Mouse (Mus musculus) neural tube, embryonic 15.5 days (tissue): ENCODE measurements around the gene Lgals9. TPM values are rescaled to one million over a fixed set of nuclear protein-coding genes. Genes with fewer than 3 reads are reported as not detected.
"Not testable (repeated sequence)": the region's sequence is repeated elsewhere in the genome, so short reads cannot be mapped to it uniquely, and the experiment has no call there.

Experiments used
- ATAC-seq: fragments of 200-750 bp; cut with Nextera tagmentation; 2 replicates; pipeline ENCODE4 v1.8.0; 2017; ENCODE audit warnings: mild to moderate bottlenecking, moderate TSS enrichment, moderate library complexity; ENCODE audit not compliant: low FRiP score
- H3K27ac ChIP-seq: fragments of 300-500 bp; sonication (generic); replicated peaks from 2 replicates; pipeline ENCODE4 v1.5.1; 2015; ENCODE audit warnings: mild to moderate bottlenecking, inconsistent platforms
- H3K27me3 ChIP-seq: fragments of 300-500 bp; sonication (generic); replicated peaks from 2 replicates; pipeline ENCODE4 v1.6.1; 2015; ENCODE audit warnings: inconsistent platforms
- H3K36me3 ChIP-seq: fragments of 300-500 bp; sonication (generic); 2 replicates; pipeline ENCODE4 v1.6.1; 2015; ENCODE audit warnings: inconsistent platforms
- H3K4me1 ChIP-seq: fragments of 300-500 bp; sonication (generic); 2 replicates; pipeline ENCODE4 v1.6.1; 2015; ENCODE audit warnings: inconsistent platforms
- H3K4me2 ChIP-seq: fragments of 300-500 bp; sonication (generic); 2 replicates; pipeline ENCODE4 v1.6.1; 2015; ENCODE audit warnings: inconsistent platforms, mild to moderate bottlenecking, moderate library complexity
- H3K4me3 ChIP-seq: fragments of 300-500 bp; sonication (generic); replicated peaks from 2 replicates; pipeline ENCODE4 v1.5.1; 2015; ENCODE audit warnings: mild to moderate bottlenecking, inconsistent platforms
- H3K9ac ChIP-seq: fragments of 300-500 bp; sonication (generic); replicated peaks from 2 replicates; pipeline ENCODE4 v1.6.1; 2015; ENCODE audit warnings: mild to moderate bottlenecking, inconsistent platforms
- H3K9me3 ChIP-seq: fragments of 300-500 bp; sonication (generic); replicated peaks from 2 replicates; pipeline ENCODE4 v1.6.1; 2016; ENCODE audit warnings: inconsistent platforms
- WGBS: fragments of 180-500 bp; shearing (Covaris S2); methylation state at CpG from one replicate; pipeline ENCODE4 v1.1.7; 2015; ENCODE audit warnings: mixed read lengths; 5-methylcytosine and 5-hydroxymethylcytosine counted together
- polyA plus RNA-seq: library from polyadenylated mRNA; unstranded; fragments of >200 nt; fragmentation: Nextera tagmentation; extraction: Ambion mirVana; gene quantifications from 2 replicates; pipeline ENCODE4 v1.2.1, GENCODE M21; 2015

Gene Lgals9
- polyA plus RNA-seq, 1 experiment from 2014 or later = 18.3 TPM

DNA sequence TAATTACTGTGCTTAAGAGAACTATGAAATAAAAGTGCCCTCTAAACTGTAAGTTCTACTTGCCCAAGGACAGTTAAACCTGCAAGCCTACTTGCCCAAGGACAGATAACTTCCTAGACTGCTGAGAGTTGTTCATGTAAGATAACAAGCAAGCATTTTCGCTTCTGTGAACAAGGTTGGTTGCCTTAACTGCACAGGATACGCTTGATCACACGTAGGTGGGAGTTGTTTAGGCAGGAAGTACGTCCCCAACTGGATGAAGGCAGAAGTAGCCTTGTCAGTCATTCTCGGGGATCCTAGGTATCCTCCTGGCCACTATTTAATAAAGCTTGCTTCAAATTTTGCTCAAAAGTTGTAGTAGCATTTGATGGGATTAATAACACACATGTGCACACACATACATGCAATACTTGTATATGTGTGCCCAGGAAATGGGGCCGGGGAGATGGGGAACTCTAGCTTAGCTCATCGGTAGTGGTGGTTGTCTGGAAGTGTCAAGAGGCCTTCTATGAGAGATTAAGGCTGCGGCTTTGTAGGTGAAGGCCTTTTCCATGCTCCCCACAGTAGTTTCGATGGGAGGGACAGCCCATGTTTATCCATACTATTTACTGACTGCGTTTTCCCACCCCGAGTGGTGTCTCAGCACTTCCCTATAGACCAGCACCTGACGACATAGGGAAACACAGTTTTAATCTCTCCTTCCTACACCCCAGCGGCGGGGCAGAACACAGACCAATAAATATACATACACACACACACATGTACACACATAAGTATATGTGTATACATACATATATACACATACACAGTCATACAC, 21.0 kb upstream of the Lgals9 start:
- no peaks in the 10 kb centered on the region for H3K9me3 ChIP-seq
- no peaks in the 10 kb centered on the region for H3K27me3 ChIP-seq
- H3K4me3 ChIP-seq = no peak overlapping the region
- WGBS = 91% methylated on average over 14 of the region's 14 CpGs
- no peak for ATAC-seq
- H3K36me3 ChIP-seq = no peaks in the 10 kb centered on the region
- H3K4me2 ChIP-seq = no peak overlapping the region
- H3K27ac ChIP-seq = no peak overlapping the region
- H3K4me1 ChIP-seq = no peaks in the 10 kb centered on the region
- no peak overlapping the region for H3K9ac ChIP-seq

- Histone ChIP-seq H3K27ac (no peak overlapping the region), H3K4me3 (no peak overlapping the region), H3K9me3 (no peaks in the 10 kb centered on the region), H3K36me3 (no peaks in the 10 kb centered on the region), H3K4me1 (no peaks in the 10 kb centered on the region), H3K4me2 (no peak overlapping the region), H3K9ac (no peak overlapping the region), H3K27me3 (no peaks in the 10 kb centered on the region)
- 83% methylated on average over 10 of the region's 10 CpGs for WGBS
- no peak for ATAC-seq
These were observed 19.3 kb upstream of the Lgals9 start for GRCm38 (mm10) chr11:79003769-79004638.

- 73% methylated on average over 11 of the region's 11 CpGs for WGBS
- H3K4me3 ChIP-seq = no peak overlapping the region
- H3K4me1 ChIP-seq = no peaks in the 10 kb centered on the region
- H3K27me3 ChIP-seq = no peaks in the 10 kb centered on the region
- no peaks in the 10 kb centered on the region for H3K9me3 ChIP-seq
- H3K27ac ChIP-seq = 0 out of 2 replicates have a peak overlapping the region, but pooled peaks have one; percentile 45
- no peak overlapping the region for H3K4me2 ChIP-seq
- no peak for ATAC-seq
- no peaks in the 10 kb centered on the region for H3K36me3 ChIP-seq
- H3K9ac ChIP-seq = no peak overlapping the region
These were observed 18.5 kb upstream of the Lgals9 start for GRCm38 (mm10) chr11:79003053-79003768.

DNA sequence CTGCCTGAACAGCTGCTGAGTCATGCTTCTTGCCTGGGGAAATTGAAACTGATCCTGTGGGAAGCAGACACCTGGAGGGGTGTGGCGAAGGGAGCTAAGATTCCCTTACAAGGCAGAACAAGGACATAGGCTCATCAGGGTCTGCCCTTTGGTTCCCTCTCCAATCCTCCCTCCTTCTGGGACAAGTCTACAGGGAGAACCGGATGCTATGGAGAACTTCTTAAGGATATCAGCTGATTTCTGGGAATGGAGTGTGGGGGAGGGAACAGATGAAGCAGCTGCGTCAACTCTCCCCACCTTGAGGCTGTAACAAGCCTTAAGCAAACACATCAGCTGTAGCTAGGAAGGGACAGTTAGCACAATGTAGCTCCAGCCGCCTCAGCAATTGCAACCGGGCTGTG, 17.8 kb upstream of the Lgals9 start:
- H3K4me2 ChIP-seq = no peak overlapping the region
- H3K9me3 ChIP-seq = no peaks in the 10 kb centered on the region; the same call in 1 of the 2 replicates
- H3K27me3 ChIP-seq = no peaks in the 10 kb centered on the region
- 74% methylated on average over 5 of the region's 5 CpGs for WGBS
- H3K4me1 ChIP-seq = no peaks in the 10 kb centered on the region
- ATAC-seq = no peak
- no peak overlapping the region for H3K9ac ChIP-seq
- no peaks in the 10 kb centered on the region for H3K36me3 ChIP-seq
- H3K27ac ChIP-seq = peak overlapping the region; percentile 45; the same call in 1 of the 2 replicates
- no peak overlapping the region for H3K4me3 ChIP-seq

- no peak overlapping the region for H3K27ac ChIP-seq
- H3K4me1 ChIP-seq = no peaks in the 10 kb centered on the region
- no peaks in the 10 kb centered on the region; the same call in 1 of the 2 replicates for H3K9me3 ChIP-seq
- no peak for ATAC-seq
- no peaks in the 10 kb centered on the region for H3K27me3 ChIP-seq
- H3K4me2 ChIP-seq = no peak overlapping the region
- WGBS = 89% methylated on average over 4 of the region's 4 CpGs
- no peaks in the 10 kb centered on the region for H3K36me3 ChIP-seq
- H3K9ac ChIP-seq = no peak overlapping the region
- H3K4me3 ChIP-seq = no peak overlapping the region
These were observed 17.1 kb upstream of the Lgals9 start for GRCm38 (mm10) chr11:79001871-79002270.

DNA sequence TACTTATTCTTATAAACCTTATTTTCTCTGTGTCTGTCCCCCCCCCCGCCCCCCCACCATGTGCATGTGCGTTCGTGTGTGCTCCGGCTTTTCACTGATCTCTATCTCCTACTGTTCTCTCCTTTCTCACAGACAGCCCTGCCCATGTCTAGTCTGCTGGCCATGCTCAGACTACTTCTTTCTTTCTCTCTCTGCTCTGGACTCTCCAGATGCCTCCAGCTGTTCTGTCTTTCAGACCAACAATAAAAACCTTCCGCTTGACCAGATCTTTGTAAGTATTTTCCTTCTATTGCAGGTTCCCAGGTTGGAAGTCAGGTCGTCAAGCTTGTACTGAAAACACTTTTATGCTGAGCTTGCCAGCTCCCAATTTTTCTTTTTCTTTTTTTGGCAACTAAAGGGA, 14.4 kb upstream of the Lgals9 start:
- 37% methylated on average over 6 of the region's 6 CpGs for whole genome bisulfite sequencing
- Histone ChIP-seq H3K4me1 (no peaks in the 10 kb centered on the region), H3K27ac (no peak overlapping the region), H3K9me3 (no peaks in the 10 kb centered on the region; the same call in 1 of the 2 replicates), H3K4me3 (no peak overlapping the region), H3K27me3 (no peaks in the 10 kb centered on the region), H3K9ac (no peak overlapping the region), H3K4me2 (no peak overlapping the region), H3K36me3 (no peaks in the 10 kb centered on the region)
- no peak for ATAC-seq

DNA sequence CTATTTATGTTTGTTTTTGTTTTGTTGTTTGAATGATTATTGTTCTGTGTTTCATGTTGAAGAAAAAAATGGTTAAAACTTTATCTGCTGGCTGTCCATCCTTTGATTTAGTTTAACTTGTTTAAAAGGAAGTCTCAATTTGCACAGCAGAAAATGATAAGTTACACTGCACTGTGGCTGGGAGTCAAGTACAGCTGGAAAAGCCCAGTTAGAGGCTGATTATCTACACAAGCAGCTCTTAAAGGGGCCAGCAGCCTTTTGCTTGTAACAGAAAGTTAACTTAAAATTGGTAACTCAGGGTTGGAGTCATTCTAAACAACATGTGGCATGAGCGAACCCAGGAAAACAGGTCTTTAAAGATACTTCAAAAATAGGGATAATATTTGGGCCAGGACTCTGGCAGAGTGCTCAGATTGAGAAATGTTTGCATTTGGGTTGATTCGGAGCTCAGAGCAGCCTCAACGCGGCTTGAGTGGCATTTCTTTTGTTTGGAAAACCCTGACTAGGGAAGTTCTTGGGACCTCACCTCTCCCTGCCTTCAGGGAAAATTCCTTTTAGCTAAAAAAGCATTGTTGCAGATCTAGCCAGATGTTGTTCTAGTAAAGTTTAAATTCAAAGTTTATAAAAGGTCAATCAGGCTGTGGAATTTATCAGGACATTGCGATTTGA, 6.3 kb upstream of the Lgals9 start:
- not testable (repeated sequence) for H3K9me3 ChIP-seq, ATAC-seq, H3K27ac ChIP-seq, H3K36me3 ChIP-seq, H3K4me2 ChIP-seq, H3K4me1 ChIP-seq, H3K4me3 ChIP-seq, H3K27me3 ChIP-seq, H3K9ac ChIP-seq
- WGBS = 88% methylated on average over 5 of the region's 5 CpGs

GRCm38 (mm10) chr11:78990096-78990495, 5.3 kb upstream of the Lgals9 start:
- no peak for ATAC-seq
- Histone ChIP-seq H3K4me3 (no peak overlapping the region), H3K36me3 (no peaks in the 10 kb centered on the region), H3K9me3 (0 out of 2 replicates have a peak, but pooled peaks cover 3% of the 10 kb centered on the region), H3K27ac (no peak overlapping the region), H3K4me2 (no peak overlapping the region), H3K4me1 (no peaks in the 10 kb centered on the region), H3K9ac (no peak overlapping the region), H3K27me3 (no peaks in the 10 kb centered on the region)
- 92% methylated on average over 9 of the region's 9 CpGs for WGBS

DNA sequence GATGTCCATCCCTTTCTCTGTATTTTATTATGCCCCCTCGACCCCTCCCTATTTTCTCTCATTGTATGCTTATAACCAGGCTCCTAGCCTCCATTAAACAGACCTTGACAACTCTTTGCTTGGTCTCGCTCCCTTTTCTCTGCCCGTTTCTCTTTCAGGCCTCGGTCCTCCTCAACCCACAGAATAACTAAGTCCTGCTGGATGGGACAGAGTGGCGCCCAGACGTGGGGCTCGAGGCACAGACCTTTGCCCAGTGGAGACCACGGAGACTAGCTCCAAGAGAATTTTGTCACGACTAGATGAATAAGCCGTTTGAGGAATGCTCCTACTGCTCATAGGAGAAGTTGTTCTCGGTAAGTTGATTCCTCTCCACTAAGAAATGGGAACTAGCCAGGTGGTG, 4.5 kb upstream of the Lgals9 start:
- H3K36me3 ChIP-seq, H3K27ac ChIP-seq, H3K27me3 ChIP-seq, H3K9me3 ChIP-seq, H3K9ac ChIP-seq, H3K4me3 ChIP-seq, H3K4me2 ChIP-seq, ATAC-seq, H3K4me1 ChIP-seq: not testable (repeated sequence)
- 95% methylated on average over 11 of the region's 11 CpGs for WGBS

DNA sequence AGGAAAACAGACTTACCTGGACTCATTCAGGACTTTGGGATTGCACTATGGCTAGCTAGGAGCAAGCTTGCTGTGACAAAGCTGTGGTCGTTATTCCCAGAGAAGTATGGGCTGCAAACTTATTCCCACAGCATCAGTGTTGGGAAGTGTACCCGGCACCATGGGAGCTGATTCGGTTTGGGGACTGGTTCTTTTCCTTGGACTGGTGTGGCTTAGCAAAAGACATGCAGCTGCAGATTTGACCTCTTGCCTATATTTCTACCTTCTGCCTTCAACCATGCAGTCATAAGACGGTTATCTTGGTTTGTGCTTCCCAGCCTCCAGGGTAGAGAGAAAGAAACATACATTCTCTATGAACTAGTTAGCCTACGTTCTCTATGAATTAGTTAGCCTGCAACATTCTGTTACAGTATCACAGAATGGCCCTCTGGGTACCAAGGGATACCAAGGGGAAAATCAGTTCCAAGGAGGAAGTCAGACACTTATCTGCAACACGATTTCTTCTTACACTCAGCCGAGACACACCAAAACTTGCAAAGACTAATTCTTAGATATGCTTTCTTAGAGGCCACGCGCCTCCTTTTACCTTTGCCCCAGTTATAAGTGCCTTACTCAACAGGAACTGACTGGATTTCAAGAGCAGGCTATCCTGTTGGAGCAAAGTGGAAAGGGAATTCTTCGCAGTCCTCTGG, 1.7 kb upstream of the Lgals9 start:
- Histone ChIP-seq H3K27ac (no peak overlapping the region), H3K9me3 (no peaks in the 10 kb centered on the region), H3K27me3 (no peaks in the 10 kb centered on the region), H3K4me3 (no peak overlapping the region), H3K4me2 (no peak overlapping the region), H3K36me3 (no peaks in the 10 kb centered on the region), H3K9ac (no peak overlapping the region), H3K4me1 (no peaks in the 10 kb centered on the region)
- 89% methylated on average over 10 of the region's 10 CpGs for WGBS
- no peak for ATAC-seq

DNA sequence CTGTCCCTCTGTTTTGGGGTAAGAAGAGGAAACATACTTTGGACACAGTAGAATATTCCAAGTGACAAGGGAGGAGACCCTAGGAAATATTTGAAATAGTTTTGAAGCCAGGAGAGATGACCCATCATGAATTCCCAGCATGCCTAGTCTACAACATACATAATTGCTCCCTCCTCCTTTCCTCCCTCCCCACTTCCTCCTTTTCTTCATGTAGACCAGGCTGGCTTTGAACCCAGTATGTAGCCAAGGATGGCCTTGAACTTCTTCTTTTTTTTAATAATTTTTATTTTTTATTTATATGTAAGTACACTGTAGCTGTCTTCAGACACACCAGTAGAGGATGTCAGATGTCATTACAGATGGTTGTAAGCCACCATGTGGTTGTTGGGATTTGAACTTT, 759 bp upstream of the Lgals9 start:
- Histone ChIP-seq H3K36me3 (no peaks in the 10 kb centered on the region), H3K9me3 (no peaks in the 10 kb centered on the region), H3K27ac (no peak overlapping the region), H3K27me3 (no peaks in the 10 kb centered on the region), H3K4me3 (no peak overlapping the region), H3K4me1 (no peaks in the 10 kb centered on the region), H3K4me2 (no peak overlapping the region), H3K9ac (no peak overlapping the region)
- no peak for ATAC-seq
